Mouse (Mus musculus) cerebellum, postnatal 10 days (tissue): Measurements from ENCODE around the gene Tanc2.

Experiments
- DNase-seq, 2 experiments: peaks; one replicate each; pipeline ENCODE4 v3.0.0; 2021; ENCODE audit warnings: mixed read lengths in 2 of 2

Tanc2 gene

DNA sequence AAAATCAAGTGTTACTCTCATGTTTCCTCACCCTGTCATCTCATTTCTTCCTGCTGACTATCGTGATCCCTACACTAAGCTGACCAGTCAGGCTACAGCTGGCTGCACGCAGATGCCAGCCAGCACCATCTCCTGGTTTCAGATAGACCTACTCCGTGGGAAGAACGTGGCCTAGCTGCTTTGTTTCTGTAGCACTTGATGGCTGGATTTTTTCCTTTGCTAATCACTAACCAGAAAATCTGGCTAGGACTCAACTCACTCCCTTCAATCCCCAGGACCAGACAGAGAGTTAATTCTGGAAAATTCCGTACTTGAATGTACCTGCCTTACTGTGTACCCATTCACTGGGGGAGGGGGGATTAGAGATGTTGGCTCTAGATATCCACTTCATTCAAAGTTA is 338.4 kb downstream of the Tanc2 start:
- DNase-seq: no peak

GRCm38 (mm10) chr11:105931380-105931779 is 341.6 kb downstream of the Tanc2 start:
- no peak for DNase-seq

GRCm38 (mm10) chr11:105933746-105934145 is 344.0 kb downstream of the Tanc2 start:
- no peak for DNase-seq

- DNase-seq: peak; percentile 56 to 64
Measured at GRCm38 (mm10) chr11:105934303-105934711, 344.5 kb downstream of the Tanc2 start.

DNA sequence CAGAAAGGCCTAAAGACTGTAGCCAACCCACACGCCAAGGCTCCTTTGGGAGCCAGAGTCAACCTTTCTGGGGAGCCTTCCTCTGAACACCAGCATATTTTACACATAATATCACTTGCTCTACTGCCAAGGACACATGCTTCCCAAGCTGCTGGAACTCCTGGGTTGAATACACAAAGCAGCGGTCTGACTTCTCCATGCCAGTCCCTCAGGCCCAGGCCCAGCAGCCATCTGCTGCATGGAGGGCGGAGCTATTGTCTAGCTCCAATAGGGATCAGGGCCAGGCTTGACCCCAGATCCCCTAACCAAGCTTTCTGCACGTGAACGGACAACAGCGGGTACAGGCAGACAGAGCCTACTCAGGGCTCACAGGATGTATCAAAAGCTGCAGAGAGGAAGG is 345.0 kb downstream of the Tanc2 start:
- DNase-seq: peak; percentile 74 to 83

DNA sequence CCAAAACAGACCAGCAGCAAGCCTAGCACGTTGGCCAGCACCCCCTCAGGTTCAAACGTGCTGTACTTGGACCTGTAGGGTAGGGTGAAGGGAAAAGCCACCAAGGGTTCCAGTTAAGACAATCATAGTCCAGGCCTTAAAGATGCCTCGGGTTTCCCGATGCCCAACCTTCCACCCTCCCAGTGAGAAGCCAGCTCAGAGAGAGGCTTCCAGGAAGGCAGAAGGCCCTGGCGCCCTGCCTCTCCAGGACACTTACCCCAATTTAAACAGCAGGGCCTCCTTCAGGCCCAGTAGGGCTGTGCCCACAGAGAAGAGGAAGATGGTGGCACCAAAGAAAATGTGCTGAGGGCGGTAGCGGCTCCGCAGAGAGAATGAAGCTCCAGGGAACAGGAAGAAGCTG is 345.7 kb downstream of the Tanc2 start:
- peak; percentile 48 to 54 for DNase-seq

DNA sequence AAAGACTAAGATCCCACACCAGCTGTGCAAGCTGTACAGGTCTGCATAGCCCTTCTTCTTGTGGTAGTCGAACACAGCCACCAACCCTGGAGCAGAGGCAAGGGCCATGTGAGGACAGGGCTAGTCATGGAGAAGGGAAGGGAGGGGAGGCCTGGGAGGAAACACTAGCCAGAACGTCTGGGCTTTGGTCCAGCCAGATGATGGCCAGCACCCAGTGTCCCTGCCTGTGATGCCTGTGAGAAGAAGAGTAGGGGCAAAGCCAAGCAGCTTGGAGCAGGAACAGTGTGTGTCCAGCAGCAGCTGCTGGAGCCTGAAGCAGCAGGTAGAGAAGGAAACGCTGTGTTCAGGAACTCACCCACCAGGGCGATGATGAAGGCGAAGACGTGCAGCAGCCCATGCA is 346.4 kb downstream of the Tanc2 start:
- DNase-seq: peak; percentile 87 to 92

DNA sequence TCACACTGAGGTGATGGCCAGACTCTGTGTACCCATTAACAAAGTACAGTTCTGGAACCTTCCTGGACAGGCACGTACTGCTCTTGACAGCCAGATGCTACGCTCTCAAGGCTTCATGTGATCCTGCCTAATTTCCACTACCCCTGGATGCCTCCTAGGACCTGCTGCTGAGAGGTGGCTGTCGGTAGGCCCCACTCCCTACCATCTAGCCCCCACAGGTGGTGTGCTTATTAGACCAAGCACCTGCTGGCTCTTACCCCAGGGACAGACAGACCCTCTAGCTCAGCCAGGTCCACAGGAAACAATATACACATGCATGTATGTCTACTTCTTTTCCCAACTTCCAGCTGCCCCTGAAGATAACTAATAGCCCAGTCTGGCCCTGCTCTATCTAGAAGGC is 347.2 kb downstream of the Tanc2 start:
- no peak for DNase-seq

DNA sequence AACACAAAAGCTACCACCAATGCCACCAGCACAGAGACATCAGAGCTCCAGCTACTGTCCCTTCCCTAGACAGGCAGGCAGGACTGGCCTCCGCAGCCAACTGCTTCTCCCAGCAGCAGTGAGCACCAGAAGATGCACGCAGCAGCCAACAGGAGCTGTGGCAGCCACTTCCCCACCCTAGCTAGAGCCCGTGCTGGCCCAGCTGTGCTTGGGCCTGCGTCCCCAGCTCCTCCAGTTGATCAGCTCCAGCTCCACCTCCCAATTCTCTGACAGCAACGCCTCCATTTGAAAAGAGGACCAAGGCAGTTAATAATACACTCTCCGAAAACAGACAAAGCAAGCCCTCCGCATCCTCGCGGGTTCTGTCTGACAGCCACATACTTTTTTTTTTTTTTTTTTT is 349.0 kb downstream of the Tanc2 start:
- peak; percentile 44 to 47 for DNase-seq

DNA sequence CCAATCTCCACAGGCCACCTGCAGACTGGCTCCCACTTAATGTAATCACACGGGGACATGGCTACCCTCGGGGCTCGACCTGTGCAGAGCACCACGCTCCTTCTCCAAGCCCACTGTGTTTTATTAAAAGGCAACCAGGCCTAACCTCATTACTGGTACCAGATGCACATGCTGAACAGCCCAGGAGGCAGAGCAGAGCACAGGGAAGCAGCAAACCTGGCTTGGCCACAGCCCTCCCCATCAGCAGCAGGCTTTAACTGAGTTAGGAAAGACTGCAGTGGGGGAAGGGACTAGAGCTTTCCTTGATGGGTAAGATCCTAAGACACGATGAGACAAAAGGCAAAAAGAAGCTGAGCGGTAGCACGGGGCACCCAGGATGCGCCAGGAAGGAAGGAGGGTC is 352.2 kb downstream of the Tanc2 start:
- DNase-seq: no peak

GRCm38 (mm10) chr11:105943133-105944102 is 353.6 kb downstream of the Tanc2 start:
- peak; percentile 66 to 67 for DNase-seq

DNA sequence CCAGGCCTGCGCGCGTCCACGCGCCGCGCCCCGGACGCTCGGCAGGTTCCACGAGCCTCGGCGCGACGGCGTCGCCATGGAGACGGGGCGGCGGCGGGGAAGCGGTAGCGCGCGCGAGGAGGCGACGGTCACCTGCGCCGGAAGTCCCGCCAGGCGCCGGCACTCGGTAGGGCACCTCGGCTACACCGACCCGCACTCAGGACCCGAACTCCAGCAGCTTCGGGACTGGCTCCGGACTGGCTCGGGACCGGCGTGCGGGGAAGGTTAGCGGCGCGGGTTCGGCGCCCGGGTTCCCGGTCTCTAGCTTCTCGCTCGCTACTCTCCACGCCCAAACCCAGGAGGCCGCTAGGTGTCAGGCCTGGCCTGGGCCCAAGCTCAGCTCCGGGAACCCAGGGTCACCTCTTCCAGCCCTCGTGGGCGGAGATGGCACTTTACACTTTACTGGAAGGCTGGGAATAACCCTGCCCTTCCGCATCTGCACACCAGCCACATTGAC is 354.4 kb downstream of the Tanc2 start:
- DNase-seq: peak; percentile 81 to 82

- DNase-seq: no peak
Measured at GRCm38 (mm10) chr11:105944770-105945672, 355.2 kb downstream of the Tanc2 start.

- no peak for DNase-seq
Measured at GRCm38 (mm10) chr11:105946694-105947154, 356.9 kb downstream of the Tanc2 start.

DNA sequence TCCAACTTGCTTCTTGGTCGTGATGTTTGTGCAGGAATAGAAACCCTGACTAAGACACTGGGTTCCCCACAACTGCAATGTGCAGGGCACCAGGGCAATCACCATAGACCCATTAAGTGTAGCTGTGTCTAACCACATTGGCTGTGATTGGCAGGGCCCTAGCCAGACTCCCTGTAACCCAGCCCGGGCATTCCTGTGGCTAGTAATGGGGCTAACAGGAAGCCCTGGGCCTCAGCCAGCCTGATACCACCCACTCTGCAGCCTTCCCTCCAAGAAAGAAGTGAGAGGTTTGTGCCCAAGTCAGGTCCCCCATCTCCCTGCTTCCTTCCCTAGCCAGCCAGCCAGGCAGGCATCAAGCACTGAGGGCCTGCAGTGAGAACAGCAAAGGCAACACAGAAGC is 358.5 kb downstream of the Tanc2 start:
- no peak for DNase-seq

DNA sequence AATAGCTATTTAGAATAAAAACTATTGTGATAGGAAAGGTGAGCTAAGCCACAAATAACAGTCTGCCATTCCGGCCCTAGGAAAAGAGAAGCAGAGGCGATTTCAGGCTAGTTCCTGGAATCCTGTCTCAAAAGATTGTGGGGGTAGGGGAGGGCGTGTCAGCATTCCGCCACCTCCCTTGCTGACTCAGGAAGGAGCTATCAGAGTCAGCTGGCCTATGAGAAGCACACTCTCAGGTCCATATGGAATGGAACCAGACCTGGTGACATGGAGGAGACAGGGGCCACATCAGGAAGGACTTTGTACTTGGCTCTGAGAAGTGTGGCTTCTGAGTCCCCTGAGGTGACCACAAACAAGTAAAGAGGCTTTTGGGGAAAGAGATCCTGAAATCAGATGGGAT is 360.7 kb downstream of the Tanc2 start:
- no peak for DNase-seq

DNA sequence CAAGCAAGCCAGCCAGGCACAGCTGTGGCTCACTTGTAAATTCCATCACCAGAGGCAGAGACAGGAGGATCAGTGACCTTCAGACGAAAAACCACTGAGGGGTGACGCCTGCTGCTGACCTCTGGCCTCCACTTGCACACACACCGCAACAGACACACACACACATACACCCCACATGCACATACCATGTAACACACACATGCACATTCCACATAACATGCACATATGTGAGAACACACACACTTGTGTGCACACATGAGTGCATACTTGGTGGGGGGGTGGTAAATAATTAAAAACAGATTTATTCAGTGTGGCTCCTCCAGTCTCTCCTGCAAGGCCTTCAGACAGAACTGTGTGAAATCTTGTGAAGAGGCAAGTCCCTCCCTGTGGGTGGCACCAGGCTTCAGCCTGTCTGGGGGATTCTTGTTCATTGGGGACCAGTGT is 361.8 kb downstream of the Tanc2 start:
- DNase-seq: no peak

DNA sequence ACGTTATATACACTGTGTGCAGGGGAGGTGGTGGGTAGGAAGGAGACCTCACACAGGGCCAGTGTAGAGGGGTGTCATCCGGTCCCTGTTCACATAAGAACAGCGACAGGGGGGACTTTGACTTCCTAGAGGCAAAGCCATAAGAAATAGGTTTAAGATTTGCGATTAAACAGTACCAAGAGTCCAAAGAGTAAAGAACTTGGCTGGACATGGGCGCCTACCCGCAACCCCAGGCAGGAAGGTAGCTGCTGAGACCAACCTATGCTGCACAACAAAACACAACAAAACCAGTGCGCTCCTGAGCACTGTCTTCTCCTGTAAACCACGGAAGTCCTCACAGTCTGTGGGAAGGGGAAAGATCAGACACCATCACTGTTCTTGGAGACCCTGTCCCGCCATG is 362.3 kb downstream of the Tanc2 start:
- no peak for DNase-seq

DNA sequence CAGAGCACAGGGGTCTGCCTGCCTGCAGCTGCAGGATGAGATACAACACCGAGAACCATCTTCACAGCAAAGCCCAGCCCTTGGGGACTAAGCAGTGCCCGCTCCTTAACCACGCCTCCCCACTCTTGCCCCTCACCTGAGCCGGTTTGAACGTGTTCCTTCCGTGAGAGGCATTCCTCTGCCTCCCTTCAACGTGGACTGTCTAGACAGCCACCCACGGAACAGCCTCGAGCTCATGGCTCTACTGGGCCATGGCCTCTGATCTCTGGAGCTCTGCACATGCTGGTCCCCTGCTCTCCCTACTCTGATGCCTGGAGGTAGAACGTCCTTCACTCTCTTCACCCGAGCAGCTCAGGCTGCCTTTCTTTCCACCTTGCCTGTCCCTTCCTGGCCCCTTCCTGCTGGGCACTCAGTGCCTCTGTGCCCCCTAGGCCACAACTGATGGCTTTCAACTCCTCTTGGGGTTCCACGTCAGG is 363.2 kb downstream of the Tanc2 start, which contains the start of gene Cyb561:
Cyb561 (minus strand) TSS at position 426 of the 476 bp plus-strand sequence.
- DNase-seq: no peak

DNA sequence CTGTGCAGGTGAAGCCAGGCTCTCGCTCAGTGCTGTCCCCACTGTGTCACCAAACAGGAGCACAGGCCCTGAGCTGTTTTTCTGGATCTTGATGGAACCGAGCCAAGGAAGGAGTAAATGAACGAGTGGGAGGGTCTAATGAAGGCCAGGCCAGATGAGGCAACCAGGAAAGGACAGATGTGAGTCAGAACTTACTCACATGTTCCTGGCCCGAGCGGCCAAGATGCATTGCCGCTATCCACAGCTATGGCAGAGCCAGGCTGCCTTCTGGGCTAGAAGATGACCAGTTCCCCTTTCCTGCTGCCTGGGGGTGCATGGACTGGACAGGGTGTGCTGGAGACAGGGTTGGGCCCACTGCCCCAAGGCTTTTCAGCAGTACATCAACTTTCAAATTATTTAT is 363.6 kb downstream of the Tanc2 start:
- DNase-seq: no peak

DNA sequence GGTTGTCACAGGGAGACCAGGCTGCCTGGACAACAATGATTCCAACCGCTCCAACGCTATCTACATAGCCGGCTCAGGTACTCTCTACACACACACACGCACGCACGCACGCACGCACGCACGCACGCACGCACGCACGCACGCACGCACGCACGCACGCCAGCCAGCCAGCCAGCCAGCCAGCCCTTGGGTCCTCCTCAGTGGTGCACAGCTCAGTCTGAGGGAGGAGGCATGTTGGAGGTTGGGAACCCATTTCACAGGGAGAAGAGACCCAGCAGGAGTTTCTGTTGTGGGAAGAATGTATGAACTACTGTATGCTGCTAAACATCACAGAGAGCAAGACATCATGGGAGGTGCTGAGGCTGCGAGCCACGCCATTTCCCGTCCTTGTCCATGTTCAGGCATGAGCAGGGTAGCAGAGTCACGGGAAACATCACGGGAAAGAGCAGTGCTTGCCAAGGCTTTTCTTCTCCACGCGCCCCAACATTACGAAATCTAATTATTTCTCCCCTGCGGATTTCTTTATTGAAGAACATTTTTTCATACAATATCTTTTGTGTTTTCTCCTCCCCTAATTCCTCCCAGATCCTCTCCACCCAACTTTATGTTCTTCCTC is 366.1 kb downstream of the Tanc2 start:
- DNase-seq: no peak

DNA sequence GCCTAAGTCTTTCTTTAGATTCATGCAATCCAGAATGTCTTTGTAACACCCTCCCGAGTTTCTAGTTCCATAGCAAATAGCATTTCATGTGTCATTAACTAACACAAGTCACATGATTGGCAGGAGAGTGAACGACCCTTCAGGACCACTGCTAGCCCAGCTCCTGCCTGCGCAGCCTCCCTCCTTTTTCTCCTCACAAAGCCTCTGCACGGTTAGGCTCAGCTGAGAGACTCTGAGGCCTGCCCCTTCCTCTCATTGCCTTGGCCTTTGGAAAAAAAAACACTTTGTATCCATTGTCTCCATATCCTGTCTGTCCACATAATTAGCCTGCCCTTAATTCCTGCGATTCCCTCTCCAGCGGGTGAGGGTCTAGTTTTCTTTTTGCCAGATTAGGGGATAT is 367.7 kb downstream of the Tanc2 start:
- no peak for DNase-seq
